Mouse (Mus musculus) embryo, embryonic 10 days (tissue): ENCODE results near the gene Ebpl.
A peak's percentile ranks its signal among the peaks of the same experiment; 100 is the strongest.

Source experiments
- DNase-seq: peaks from one replicate; pipeline ENCODE4 v3.0.0-alpha.2; 2015; ENCODE audit warnings: low spot score

Ebpl gene

DNA sequence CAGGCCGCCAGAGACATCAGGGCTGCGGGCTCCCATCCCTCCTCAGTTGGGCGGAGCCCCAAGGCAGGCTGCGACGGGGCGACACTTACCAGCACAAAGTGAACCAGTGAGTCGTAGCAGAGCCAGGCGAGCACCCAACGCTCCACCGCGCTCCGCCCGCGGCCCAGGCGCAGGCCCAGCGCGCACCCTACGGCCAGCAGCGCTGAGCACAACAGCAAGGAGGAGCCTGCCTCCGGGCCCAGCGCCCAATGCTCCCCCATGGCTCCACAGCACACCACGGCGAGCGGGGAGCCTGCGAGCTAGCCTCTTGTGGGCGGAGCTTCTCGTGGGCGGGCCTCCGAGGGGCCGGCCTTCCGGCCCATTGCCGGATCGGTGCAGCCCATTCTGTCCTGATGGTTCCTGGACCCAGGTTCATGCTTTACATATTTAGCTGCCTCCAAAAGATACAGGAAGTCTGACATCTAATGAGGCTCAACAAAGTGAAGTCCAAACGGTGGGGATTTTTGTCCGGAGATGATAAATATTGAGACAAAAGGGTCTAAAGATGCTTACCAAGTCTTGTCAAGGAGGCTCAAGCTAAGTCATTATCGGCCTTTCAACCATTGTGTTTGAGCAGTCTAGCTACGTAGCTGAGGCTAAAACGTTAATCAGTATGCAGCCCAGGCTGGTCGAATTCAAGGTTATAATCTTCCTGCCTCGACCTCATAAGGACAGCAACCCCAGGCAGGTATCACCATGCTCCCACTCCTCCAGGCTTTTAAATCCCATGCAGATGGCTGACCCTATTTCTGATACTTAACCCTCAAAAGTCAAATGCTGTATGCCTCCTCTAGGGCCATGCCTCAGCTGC is at the start of gene Ebpl:
Ebpl (minus strand) TSS at position 309 of the 850 bp plus-strand sequence.
- peak; percentile 88 for DNase-seq

GRCm38 (mm10) chr14:61410020-61410419 is 49.8 kb upstream of the Ebpl start:
- DNase-seq: no peak

DNA sequence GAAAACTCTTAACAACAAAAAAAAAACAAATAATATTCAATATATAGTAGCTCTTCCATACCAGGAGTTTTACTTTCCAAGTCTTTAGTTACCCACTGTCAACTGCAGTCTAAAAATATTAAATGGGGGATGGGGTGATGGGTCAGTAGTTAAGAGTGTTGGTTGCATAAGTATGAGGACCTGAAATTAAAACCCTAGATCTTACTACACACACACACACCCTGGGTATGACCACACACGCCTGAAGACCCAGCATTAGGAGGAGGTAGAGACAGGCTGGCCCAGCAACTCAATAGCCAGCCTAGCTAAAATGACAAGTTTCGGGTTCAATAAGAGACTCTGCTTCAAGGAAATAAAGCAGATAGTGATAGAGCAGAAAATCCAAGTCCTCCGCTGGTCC is 46.8 kb upstream of the Ebpl start:
- no peak for DNase-seq

DNA sequence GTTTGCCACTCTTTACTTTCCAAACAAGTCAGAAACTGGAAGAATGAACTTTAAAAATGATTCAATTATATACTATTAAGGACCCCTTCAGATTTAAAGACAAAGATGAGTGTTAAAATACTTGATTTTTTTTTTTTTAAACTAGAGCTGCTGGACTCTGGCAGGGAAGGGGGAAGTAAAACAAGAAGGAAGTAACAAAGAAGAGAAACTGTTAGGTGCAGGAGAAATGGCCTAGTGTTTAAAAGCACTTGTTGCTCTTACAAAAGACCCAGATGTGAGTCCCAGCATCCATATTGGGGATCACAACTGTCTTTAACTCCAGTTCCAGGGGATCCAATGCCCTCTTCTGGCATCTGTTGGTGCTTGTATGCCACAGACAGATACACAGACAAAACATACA is 45.5 kb upstream of the Ebpl start:
- DNase-seq: no peak

- DNase-seq: peak; percentile 17
Measured at GRCm38 (mm10) chr14:61404941-61405340, 44.7 kb upstream of the Ebpl start.

- no peak for DNase-seq
Measured at GRCm38 (mm10) chr14:61394745-61395144, 34.5 kb upstream of the Ebpl start.

- no peak for DNase-seq
Measured at GRCm38 (mm10) chr14:61390586-61390985, 30.3 kb upstream of the Ebpl start.

DNA sequence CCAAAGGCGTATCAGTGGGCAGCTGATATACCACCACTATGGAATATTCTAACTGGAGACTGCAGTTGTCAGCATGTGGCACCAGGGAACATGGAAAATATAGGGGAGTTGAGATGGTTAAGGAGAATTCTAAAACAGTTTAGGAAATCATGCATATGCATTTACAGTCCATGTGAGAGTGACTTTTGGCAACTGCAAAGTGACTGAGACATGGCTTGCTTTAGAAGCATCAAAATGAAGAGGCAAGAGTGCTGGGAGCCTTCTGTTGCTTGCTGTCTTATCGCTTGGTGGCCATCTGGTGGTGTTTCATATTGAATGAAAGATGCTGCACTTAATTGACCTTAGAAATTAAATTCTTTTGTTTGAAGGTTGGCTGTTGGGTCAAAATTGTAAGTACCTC is 7.1 kb upstream of the Ebpl start:
- DNase-seq: no peak

DNA sequence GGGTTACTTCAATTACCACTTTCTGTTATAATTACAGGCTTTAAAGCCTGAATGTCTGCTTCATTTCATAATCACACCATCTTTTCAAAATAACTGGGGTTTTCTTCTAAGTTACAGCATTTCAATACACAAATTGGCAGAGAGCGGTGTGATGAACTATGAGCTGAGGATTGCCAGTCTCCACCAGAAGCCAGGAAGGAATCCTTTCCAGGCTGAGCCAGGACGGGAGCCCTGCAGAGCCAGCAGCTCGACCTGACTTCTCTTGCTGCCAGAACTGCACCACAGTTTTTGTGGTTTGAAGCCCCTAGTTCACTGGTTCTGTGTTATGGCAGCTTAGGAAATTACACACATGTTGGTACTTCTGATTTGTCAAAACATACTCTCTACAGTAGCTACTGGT is 4.4 kb upstream of the Ebpl start:
- no peak for DNase-seq

DNA sequence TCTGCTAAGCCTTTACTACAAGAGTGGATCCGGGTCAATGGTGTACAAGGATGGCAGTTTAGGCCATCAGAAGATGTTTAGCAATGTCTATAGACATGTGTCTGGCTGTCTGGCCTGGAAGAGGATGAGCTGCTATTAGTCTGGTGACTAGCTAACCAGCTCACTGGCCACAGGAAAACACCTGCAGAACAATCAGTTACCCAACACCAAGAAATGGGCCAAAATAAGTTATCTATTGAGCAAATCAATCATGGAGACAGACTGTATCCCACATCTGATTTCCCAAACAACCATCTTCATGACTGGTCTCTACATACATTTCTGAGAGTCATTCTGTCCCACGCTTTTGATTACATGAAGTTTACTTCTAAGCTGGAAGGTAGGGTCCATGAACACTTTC is 3.5 kb upstream of the Ebpl start:
- no peak for DNase-seq

DNA sequence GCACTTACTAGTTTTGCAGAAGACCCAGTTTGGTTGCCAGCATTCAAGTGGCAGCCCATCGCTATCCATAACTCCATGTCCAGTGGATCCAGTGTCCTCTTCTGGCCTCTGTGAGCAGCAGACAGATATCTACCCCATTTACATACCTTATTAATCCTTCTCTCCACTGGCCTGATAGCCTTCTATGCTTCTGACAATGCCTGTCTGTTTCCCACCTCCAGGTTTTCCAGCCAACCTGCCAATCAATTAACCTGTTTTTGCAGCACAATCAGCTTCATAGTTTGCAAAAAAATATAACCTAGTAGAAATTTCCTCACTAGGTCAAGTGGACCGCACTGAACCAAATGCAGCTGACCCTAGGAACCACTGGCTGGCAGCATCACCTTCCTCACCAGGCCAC is 2.0 kb upstream of the Ebpl start:
- DNase-seq: no peak

- DNase-seq: no peak
Measured at GRCm38 (mm10) chr14:61360981-61361511, 807 bp upstream of the Ebpl start.

GRCm38 (mm10) chr14:61354251-61355235 is 5.7 kb downstream of the Ebpl start:
- peak; percentile 17 for DNase-seq

DNA sequence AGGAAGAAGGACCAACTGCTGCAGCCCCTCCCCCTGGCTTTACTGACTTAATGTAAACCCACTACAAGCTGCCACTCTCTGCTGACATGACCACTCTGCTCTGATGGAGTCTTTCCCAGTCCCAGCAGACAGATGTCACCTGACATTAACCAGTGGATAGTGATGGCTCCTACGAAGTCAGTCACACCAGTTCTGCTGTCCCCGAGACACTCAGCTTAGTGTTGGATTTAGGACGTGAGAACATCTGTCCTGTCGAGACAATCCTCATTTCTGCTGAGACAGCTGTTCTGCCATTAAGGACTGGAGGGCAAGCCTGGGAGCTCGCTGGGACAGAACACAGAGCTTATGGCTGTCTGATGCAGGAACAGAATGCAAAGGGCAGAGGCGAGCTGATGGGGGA is 9.4 kb downstream of the Ebpl start:
- no peak for DNase-seq

DNA sequence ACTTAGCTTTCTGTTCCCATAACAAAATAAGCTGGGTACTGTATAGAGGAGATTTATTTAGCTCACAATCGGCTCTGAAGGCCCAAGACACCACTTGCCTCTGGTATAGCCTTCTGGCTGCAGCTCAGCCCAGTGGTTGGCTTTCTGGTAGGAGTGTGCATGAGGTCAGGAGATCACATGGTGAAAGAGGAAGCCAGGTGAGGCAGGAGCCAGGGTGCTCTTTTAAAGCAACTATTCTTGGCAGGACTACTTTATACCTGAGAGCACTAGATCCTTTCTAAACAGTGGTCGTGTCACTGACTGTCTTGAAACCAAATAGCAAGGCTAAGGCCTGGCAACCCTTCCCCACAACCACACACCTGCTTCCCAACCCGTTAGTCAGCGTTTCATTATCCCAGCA is 10.4 kb downstream of the Ebpl start:
- DNase-seq: no peak

DNA sequence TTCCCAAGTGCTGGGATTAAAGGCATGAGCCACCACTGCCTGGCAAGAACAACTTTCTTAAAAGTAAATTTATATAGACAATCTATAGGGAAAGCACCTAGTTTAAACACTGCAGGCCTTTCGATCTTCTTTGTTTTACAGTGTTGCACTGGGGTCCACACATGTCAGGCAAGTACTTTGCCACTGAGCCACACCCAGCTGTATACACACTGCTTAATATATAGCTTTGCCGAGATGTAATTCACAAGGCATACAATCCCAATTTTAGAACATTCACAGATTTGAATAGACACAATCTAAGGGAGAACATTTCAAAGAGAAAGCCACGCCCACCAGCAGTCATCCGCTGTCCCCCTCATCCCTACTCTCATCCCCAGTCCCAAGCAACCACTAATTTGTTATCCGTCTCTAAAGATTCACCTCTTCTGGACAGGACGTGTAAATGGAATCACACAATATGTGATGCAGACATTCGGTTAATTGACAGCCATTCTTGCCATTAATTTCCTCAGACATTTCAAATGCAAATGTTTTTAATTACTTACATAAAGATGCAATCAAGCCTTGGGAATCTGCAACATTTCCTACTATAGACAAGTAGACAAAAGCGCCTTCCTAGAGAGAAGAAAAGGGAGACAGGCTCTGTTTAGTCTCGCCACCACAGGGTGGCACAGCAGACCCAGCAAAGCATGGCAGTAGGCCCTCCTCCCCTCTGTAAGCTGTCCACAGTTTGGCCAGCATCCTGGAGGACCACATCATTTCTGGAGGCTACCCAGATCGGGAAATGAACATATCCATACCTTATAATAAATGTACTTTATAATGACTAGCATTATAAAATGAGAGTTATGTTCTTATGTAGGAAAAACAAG is 13.2 kb downstream of the Ebpl start:
- no peak for DNase-seq

DNA sequence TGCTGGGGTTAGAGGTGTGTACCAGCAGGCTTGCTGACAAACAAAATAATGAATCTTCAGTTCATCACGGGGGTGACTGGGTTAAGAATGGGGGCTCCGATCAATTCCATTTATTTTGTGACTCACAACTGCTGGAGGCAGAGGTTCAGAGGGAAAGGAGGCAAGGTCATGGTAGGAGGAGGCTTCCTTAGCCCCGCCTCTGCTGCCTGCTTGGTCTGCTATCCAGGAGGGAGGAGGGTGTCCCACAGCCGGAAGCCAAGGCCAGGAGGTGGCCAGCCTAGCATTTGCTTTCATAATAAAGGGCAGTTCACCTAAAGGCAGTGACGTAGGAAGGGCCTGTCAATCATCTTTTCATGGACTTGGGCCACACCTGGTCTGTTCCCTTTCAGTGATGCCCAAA is 15.6 kb downstream of the Ebpl start:
- no peak for DNase-seq

GRCm38 (mm10) chr14:61339381-61339780 is 20.9 kb downstream of the Ebpl start:
- DNase-seq: no peak

DNA sequence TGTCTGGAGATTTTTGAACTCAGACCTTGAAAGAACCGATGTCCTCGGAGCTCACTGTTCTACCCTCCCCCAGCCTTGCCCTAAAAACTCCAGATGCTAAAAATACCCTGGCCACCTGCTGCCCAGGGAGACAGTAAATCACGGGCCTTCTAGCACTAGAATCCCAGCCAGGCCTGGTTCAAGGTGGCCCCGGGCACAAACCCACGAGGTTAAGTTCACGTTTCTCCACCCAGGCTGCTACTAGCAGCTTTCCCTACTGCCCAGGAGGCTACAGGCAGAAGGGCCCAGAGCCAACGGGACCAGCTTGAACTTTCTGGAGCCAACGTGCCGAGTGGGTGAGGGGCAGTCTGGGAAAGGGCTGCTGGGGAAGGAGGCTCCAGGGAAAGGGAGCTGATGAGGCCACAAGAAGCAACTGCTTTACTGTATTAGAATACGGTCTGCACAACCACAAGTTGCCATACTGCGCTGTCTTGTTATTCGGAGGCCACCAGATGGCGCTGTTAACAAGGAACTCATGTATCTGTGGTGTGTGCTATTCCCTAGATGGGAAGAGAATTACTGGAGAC is 29.2 kb downstream of the Ebpl start:
- peak; percentile 95 for DNase-seq

- no peak for DNase-seq
Measured at GRCm38 (mm10) chr14:61330591-61330990, 29.6 kb downstream of the Ebpl start.
